Mouse (Mus musculus) ES-Bruce4 (cell line): Measurements from ENCODE around the gene Ngrn. TPM values are rescaled to one million over a fixed set of nuclear protein-coding genes. Genes with fewer than 3 reads are reported as not detected.

ENCODE experiments used
- H3K27ac ChIP-seq: 2 replicates; pipeline ENCODE4 v1.5.1; 2012; ENCODE audit warnings: low read length, inconsistent platforms; ENCODE audit not compliant: insufficient read depth
- H3K27me3 ChIP-seq: 2 replicates; pipeline ENCODE4 v1.6.1; 2012; ENCODE audit warnings: mild to moderate bottlenecking, low read length, inconsistent platforms; ENCODE audit not compliant: control insufficient read depth, poor library complexity, insufficient read depth, severe bottlenecking
- H3K36me3 ChIP-seq: 2 replicates; pipeline ENCODE4 v1.6.1; 2012; ENCODE audit warnings: inconsistent platforms, mild to moderate bottlenecking, low read length, moderate library complexity; ENCODE audit not compliant: control insufficient read depth, poor library complexity, insufficient read depth, severe bottlenecking
- H3K4me1 ChIP-seq: one replicate; pipeline ENCODE4 v1.8.1; 2011; ENCODE audit warnings: low read length; ENCODE audit not compliant: control insufficient read depth, insufficient read depth
- H3K4me3 ChIP-seq: 2 replicates; pipeline ENCODE4 v1.5.1; 2011; ENCODE audit warnings: low read depth, mild to moderate bottlenecking, low read length
- H3K9ac ChIP-seq: 2 replicates; pipeline ENCODE4 v1.6.1; 2012; ENCODE audit warnings: low read depth, mild to moderate bottlenecking, inconsistent platforms; ENCODE audit not compliant: poor library complexity, severe bottlenecking
- H3K9me3 ChIP-seq: replicated peaks from 2 replicates; pipeline ENCODE4 v1.6.1; 2012; ENCODE audit warnings: mild to moderate bottlenecking, low read length, inconsistent platforms; ENCODE audit not compliant: control insufficient read depth, poor library complexity, insufficient read depth, severe bottlenecking
- CTCF ChIP-seq: IDR thresholded peaks from one replicate; pipeline ENCODE4 v1.8.1; 2011; ENCODE audit warnings: low read depth, low read length
- EP300 ChIP-seq: IDR thresholded peaks from 2 replicates; pipeline ENCODE4 v1.6.1; 2011; ENCODE audit warnings: low read depth, low read length; ENCODE audit not compliant: insufficient read depth
- POLR2A ChIP-seq: IDR thresholded peaks from one replicate; pipeline ENCODE4 v1.8.1; 2011; ENCODE audit warnings: low read length; ENCODE audit not compliant: insufficient read depth
- polyA plus RNA-seq: library from polyadenylated mRNA; stranded (reverse); fragments of >200 nt; gene quantifications from 2 replicates; pipeline ENCODE4 v1.2.4, GENCODE M21; 2011; ENCODE audit warnings: low read depth; ENCODE audit not compliant: missing spikeins, insufficient read depth, insufficient read length

The Ngrn gene
- polyA plus RNA-seq: 29.1 and 32.5 TPM in 2 replicates

GRCm38 (mm10) chr7:80260625-80261371, at the start of gene Ngrn:
TSS of gene Ngrn (plus strand) at chr7:80261215.
- no peaks in the 10 kb centered on the region for H3K27me3 ChIP-seq
- H3K27ac ChIP-seq: peak within 1 kb of the TSS; percentile 66
- H3K9ac ChIP-seq: peak within 1 kb of the TSS; percentile 82
- H3K4me3 ChIP-seq: peak within 1 kb of the TSS; percentile 92
- TF ChIP-seq EP300 (no peak), POLR2A (peak; percentile 62), CTCF (no peak)
- peaks cover 2% of the 10 kb centered on the region for H3K4me1 ChIP-seq
- peaks cover 25% of the 10 kb centered on the region for H3K36me3 ChIP-seq
- no peaks in the 10 kb centered on the region for H3K9me3 ChIP-seq

GRCm38 (mm10) chr7:80213604-80214003, 47.4 kb upstream of the Ngrn start:
- H3K36me3 ChIP-seq: peaks cover 29% of the 10 kb centered on the region
- H3K27ac ChIP-seq: no peak overlapping the region
- no peak overlapping the region for H3K9ac ChIP-seq
- no peak overlapping the region for H3K4me3 ChIP-seq
- H3K9me3 ChIP-seq: no peaks in the 10 kb centered on the region
- no peaks in the 10 kb centered on the region for H3K4me1 ChIP-seq
- H3K27me3 ChIP-seq: no peaks in the 10 kb centered on the region
- no peak for TF ChIP-seq EP300
- TF ChIP-seq POLR2A: no peak
- TF ChIP-seq CTCF: no peak

GRCm38 (mm10) chr7:80214459-80214858, 46.6 kb upstream of the Ngrn start:
- Histone ChIP-seq H3K4me1 (no peaks in the 10 kb centered on the region), H3K27ac (no peak overlapping the region), H3K9ac (no peak overlapping the region), H3K4me3 (no peak overlapping the region), H3K9me3 (no peaks in the 10 kb centered on the region), H3K27me3 (no peaks in the 10 kb centered on the region), H3K36me3 (peaks cover 38% of the 10 kb centered on the region)
- no peak for TF ChIP-seq EP300
- TF ChIP-seq CTCF: no peak
- TF ChIP-seq POLR2A: no peak

- Histone ChIP-seq H3K9ac (no peak overlapping the region), H3K27ac (no peak overlapping the region)
Measured at GRCm38 (mm10) chr7:80215398-80215797, 45.6 kb upstream of the Ngrn start.

GRCm38 (mm10) chr7:80216566-80216965, 44.4 kb upstream of the Ngrn start:
- Histone ChIP-seq H3K4me3 (no peak overlapping the region), H3K27ac (no peak overlapping the region), H3K27me3 (no peaks in the 10 kb centered on the region), H3K36me3 (peaks cover 51% of the 10 kb centered on the region), H3K9me3 (no peaks in the 10 kb centered on the region), H3K9ac (no peak overlapping the region), H3K4me1 (peaks cover 2% of the 10 kb centered on the region)
- TF ChIP-seq CTCF (peak; percentile 16), POLR2A (no peak)

More at GRCm38 (mm10) chr7:80215398-80215797, 45.6 kb upstream of the Ngrn start:
- Histone ChIP-seq H3K4me3 (no peak overlapping the region), H3K36me3 (peaks cover 43% of the 10 kb centered on the region), H3K27me3 (no peaks in the 10 kb centered on the region), H3K4me1 (no peaks in the 10 kb centered on the region), H3K9me3 (no peaks in the 10 kb centered on the region)
- TF ChIP-seq CTCF (peak; percentile 90), POLR2A (no peak)

GRCm38 (mm10) chr7:80218666-80219065, 42.3 kb upstream of the Ngrn start:
- no peak overlapping the region for H3K27ac ChIP-seq
- H3K27me3 ChIP-seq: no peaks in the 10 kb centered on the region
- peaks cover 2% of the 10 kb centered on the region for H3K4me1 ChIP-seq
- TF ChIP-seq EP300 (no peak), POLR2A (no peak), CTCF (no peak)
- H3K9me3 ChIP-seq: no peaks in the 10 kb centered on the region
- no peak overlapping the region for H3K4me3 ChIP-seq
- no peak overlapping the region for H3K9ac ChIP-seq
- peaks cover 62% of the 10 kb centered on the region for H3K36me3 ChIP-seq
